Mouse (Mus musculus): ENCODE measurements around the gene Katna1. TPM values are rescaled to one million over a fixed set of nuclear protein-coding genes. Genes with fewer than 3 reads are reported as not detected.

Gene Katna1
- polyA plus RNA-seq (2014; fragmentation: Nextera tagmentation; extraction: Ambion mirVana): 71.5 and 73.2 TPM in 2 replicates

DNA sequence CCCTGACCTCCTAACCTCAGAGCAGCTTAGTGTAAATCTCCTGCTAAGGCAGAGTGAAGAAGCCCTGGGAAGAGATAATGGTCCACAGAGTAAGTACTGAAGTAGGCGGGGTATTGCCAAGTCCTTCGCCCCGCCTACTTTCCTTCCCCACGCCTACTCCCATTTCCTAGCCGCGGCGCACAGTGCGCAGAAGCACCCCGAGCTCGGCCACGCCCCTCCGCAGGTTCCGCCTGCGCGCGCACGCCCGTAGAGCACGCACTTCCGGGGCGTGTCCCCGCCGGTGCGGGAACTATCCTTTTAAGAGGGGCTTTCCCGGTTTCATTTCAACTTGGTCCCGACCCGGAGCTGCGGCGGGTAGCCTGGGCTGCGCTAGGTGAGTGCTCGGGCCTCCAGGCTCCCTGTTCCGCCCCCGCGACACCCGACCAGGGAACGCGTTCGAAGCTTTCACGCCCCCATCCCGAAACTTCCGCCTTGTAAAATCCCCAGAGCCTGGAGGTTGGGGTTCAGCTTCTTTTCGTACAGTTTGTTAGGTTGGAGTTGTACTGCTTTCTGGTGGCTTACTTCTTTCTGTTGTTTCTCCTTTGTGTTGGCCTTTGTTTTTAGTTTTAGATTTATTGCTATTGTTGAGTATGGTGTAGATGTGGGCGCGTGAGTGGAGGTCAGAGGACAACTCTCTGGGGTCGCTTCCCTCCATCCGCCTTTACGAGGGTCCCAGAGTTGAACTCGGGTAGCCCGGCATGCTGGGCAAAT, at the start of gene Katna1:
Katna1 (plus strand) TSS at position 250 of the 750 bp plus-strand sequence.
- H3K4me1 ChIP-seq (replicated peaks; ENCODE audit: control insufficient read depth, insufficient read depth, low read length): no peaks in the 10 kb centered on the region; the same call in 1 of the 2 replicates
- H3K4me2 ChIP-seq (ENCODE audit: low read depth, low read length, severe bottlenecking): peak within 1 kb of the TSS; percentile 80
- WGBS: under 1% methylated on average over 49 of the region's 49 CpGs
- peak; percentile 96 for DNase-seq (ENCODE audit: low spot score)
- no peaks in the 10 kb centered on the region for H3K27me3 ChIP-seq (ENCODE audit: control insufficient read depth, insufficient read depth, low read length)
- H3K9ac ChIP-seq (ENCODE audit: low read length): peak within 1 kb of the TSS; percentile 77
- H3K36me3 ChIP-seq (ENCODE audit: control insufficient read depth, insufficient read depth, low read length): no peaks in the 10 kb centered on the region
- H3K9me3 ChIP-seq (ENCODE audit: control insufficient read depth, low read length): no peaks in the 10 kb centered on the region
- H3K27ac ChIP-seq (ENCODE audit: low read depth, low read length): 0 out of 2 replicates have a peak within 1 kb of the TSS, but pooled peaks have one; percentile 15
- peak; percentile 99 for ATAC-seq (replicated peaks; ENCODE audit: low FRiP score)
- peak within 1 kb of the TSS; percentile 69 for H3K4me3 ChIP-seq (ENCODE audit: low read depth, low read length)

- peaks cover 4% of the 10 kb centered on the region; the same call in 1 of the 2 replicates for H3K4me1 ChIP-seq (replicated peaks; ENCODE audit: control insufficient read depth, insufficient read depth, low read length)
- H3K36me3 ChIP-seq (ENCODE audit: control insufficient read depth, insufficient read depth, low read length): peaks cover 9% of the 10 kb centered on the region; the same call in 1 of the 2 replicates
- no peaks in the 10 kb centered on the region for H3K9me3 ChIP-seq (ENCODE audit: control insufficient read depth, low read length)
- ATAC-seq (replicated peaks; ENCODE audit: low FRiP score) (peak; percentile 88), DNase-seq (ENCODE audit: low spot score) (peak; percentile 94)
- peak within 1 kb of the TSS; percentile 90 for H3K27ac ChIP-seq (ENCODE audit: low read depth, low read length)
- under 1% methylated on average over 47 of the region's 65 CpGs for WGBS
- H3K27me3 ChIP-seq (ENCODE audit: control insufficient read depth, insufficient read depth, low read length): no peaks in the 10 kb centered on the region
- peak within 1 kb of the TSS; percentile 74 for H3K4me2 ChIP-seq (ENCODE audit: low read depth, low read length, severe bottlenecking)
- peak within 1 kb of the TSS; percentile 98 for H3K4me3 ChIP-seq (ENCODE audit: low read depth, low read length)
- peak within 1 kb of the TSS; percentile 99 for H3K9ac ChIP-seq (ENCODE audit: low read length)
Measured at GRCm38 (mm10) chr10:7680731-7681301, 45.0 kb upstream of the Katna1 start, which contains the start of the genes Pcmt1 and Lats1. Pcmt1 (minus strand) TSS chr10:7681136. Lats1 (plus strand) TSS chr10:7681214.

GRCm38 (mm10) chr10:7681343-7682025, 44.3 kb upstream of the Katna1 start:
- ATAC-seq (replicated peaks; ENCODE audit: low FRiP score) (peak; percentile 87), DNase-seq (ENCODE audit: low spot score) (peak; percentile 84)
- Histone ChIP-seq H3K4me2 (ENCODE audit: low read depth, low read length, severe bottlenecking) (peak overlapping the region; percentile 74), H3K27ac (ENCODE audit: low read depth, low read length) (peak overlapping the region; percentile 90), H3K36me3 (ENCODE audit: control insufficient read depth, insufficient read depth, low read length) (peaks cover 9% of the 10 kb centered on the region; the same call in 1 of the 2 replicates), H3K27me3 (ENCODE audit: control insufficient read depth, insufficient read depth, low read length) (no peaks in the 10 kb centered on the region), H3K4me3 (ENCODE audit: low read depth, low read length) (peak overlapping the region; percentile 98), H3K4me1 (replicated peaks; ENCODE audit: control insufficient read depth, insufficient read depth, low read length) (peaks cover 4% of the 10 kb centered on the region; the same call in 1 of the 2 replicates), H3K9ac (ENCODE audit: low read length) (peak overlapping the region; percentile 99), H3K9me3 (ENCODE audit: control insufficient read depth, low read length) (no peaks in the 10 kb centered on the region)
- under 1% methylated on average over 53 of the region's 64 CpGs for WGBS

GRCm38 (mm10) chr10:7682249-7682648, 43.6 kb upstream of the Katna1 start:
- no peak for DNase-seq (ENCODE audit: low spot score)
- H3K4me1 ChIP-seq (replicated peaks; ENCODE audit: control insufficient read depth, insufficient read depth, low read length): peaks cover 4% of the 10 kb centered on the region; the same call in 1 of the 2 replicates
- H3K9me3 ChIP-seq (ENCODE audit: control insufficient read depth, low read length): no peaks in the 10 kb centered on the region
- 66% methylated on average over 3 of the region's 3 CpGs for WGBS
- no peaks in the 10 kb centered on the region for H3K27me3 ChIP-seq (ENCODE audit: control insufficient read depth, insufficient read depth, low read length)
- H3K27ac ChIP-seq (ENCODE audit: low read depth, low read length): no peak overlapping the region
- no peak for ATAC-seq (replicated peaks; ENCODE audit: low FRiP score)
- H3K36me3 ChIP-seq (ENCODE audit: control insufficient read depth, insufficient read depth, low read length): peaks cover 5% of the 10 kb centered on the region; the same call in 1 of the 2 replicates
- H3K4me2 ChIP-seq (ENCODE audit: low read depth, low read length, severe bottlenecking): peak overlapping the region; percentile 74
- H3K4me3 ChIP-seq (ENCODE audit: low read depth, low read length): peak overlapping the region; percentile 98
- H3K9ac ChIP-seq (ENCODE audit: low read length): peak overlapping the region; percentile 99; the same call in 1 of the 2 replicates

- H3K27ac ChIP-seq (ENCODE audit: low read depth, low read length): no peak overlapping the region
- no peaks in the 10 kb centered on the region; the same call in 1 of the 2 replicates for H3K4me1 ChIP-seq (replicated peaks; ENCODE audit: control insufficient read depth, insufficient read depth, low read length)
- no peaks in the 10 kb centered on the region for H3K9me3 ChIP-seq (ENCODE audit: control insufficient read depth, low read length)
- DNase-seq (ENCODE audit: low spot score) (no peak), ATAC-seq (replicated peaks; ENCODE audit: low FRiP score) (no peak)
- no peak overlapping the region for H3K4me2 ChIP-seq (ENCODE audit: low read depth, low read length, severe bottlenecking)
- no peaks in the 10 kb centered on the region for H3K27me3 ChIP-seq (ENCODE audit: control insufficient read depth, insufficient read depth, low read length)
- no peaks in the 10 kb centered on the region for H3K36me3 ChIP-seq (ENCODE audit: control insufficient read depth, insufficient read depth, low read length)
- no peak overlapping the region for H3K4me3 ChIP-seq (ENCODE audit: low read depth, low read length)
- 94% methylated on average over 6 of the region's 6 CpGs for WGBS
- H3K9ac ChIP-seq (ENCODE audit: low read length): no peak overlapping the region
Measured at GRCm38 (mm10) chr10:7686902-7687301, 38.9 kb upstream of the Katna1 start.

DNA sequence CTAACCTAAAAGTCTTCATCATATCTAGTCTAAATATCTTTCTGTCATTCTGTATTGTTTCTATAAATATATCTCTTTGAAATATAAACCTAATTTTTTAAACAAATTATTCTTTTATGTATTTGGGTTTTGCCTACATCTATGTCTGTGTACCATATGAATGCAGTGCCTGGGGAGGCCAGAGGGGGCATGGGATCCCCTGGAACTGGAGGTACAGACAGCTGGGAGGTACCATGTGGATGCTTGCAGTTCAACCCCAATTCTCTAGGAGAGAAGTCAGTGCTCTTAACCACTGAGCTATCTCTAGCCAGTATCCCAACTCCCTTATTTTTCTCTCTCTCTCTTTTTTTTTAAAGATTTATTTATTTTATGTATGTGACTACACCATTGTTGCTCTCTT, 30.5 kb upstream of the Katna1 start:
- H3K4me3 ChIP-seq (ENCODE audit: low read depth, low read length): no peak overlapping the region
- H3K36me3 ChIP-seq (ENCODE audit: control insufficient read depth, insufficient read depth, low read length): peaks cover 14% of the 10 kb centered on the region
- H3K4me1 ChIP-seq (replicated peaks; ENCODE audit: control insufficient read depth, insufficient read depth, low read length): no peaks in the 10 kb centered on the region
- no peaks in the 10 kb centered on the region for H3K27me3 ChIP-seq (ENCODE audit: control insufficient read depth, insufficient read depth, low read length)
- H3K9ac ChIP-seq (ENCODE audit: low read length): no peak overlapping the region
- no peak for ATAC-seq (replicated peaks; ENCODE audit: low FRiP score)
- no peak overlapping the region for H3K4me2 ChIP-seq (ENCODE audit: low read depth, low read length, severe bottlenecking)
- no peaks in the 10 kb centered on the region for H3K9me3 ChIP-seq (ENCODE audit: control insufficient read depth, low read length)
- DNase-seq (ENCODE audit: low spot score): no peak
- no peak overlapping the region for H3K27ac ChIP-seq (ENCODE audit: low read depth, low read length)

GRCm38 (mm10) chr10:7700120-7700519, 25.7 kb upstream of the Katna1 start:
- Histone ChIP-seq H3K9me3 (ENCODE audit: control insufficient read depth, low read length) (no peaks in the 10 kb centered on the region), H3K9ac (ENCODE audit: low read length) (no peak overlapping the region), H3K36me3 (ENCODE audit: control insufficient read depth, insufficient read depth, low read length) (peaks cover 31% of the 10 kb centered on the region), H3K4me2 (ENCODE audit: low read depth, low read length, severe bottlenecking) (no peak overlapping the region), H3K4me3 (ENCODE audit: low read depth, low read length) (no peak overlapping the region), H3K4me1 (replicated peaks; ENCODE audit: control insufficient read depth, insufficient read depth, low read length) (no peaks in the 10 kb centered on the region), H3K27ac (ENCODE audit: low read depth, low read length) (no peak overlapping the region), H3K27me3 (ENCODE audit: control insufficient read depth, insufficient read depth, low read length) (no peaks in the 10 kb centered on the region)
- DNase-seq (ENCODE audit: low spot score) (no peak), ATAC-seq (replicated peaks; ENCODE audit: low FRiP score) (no peak)
- WGBS: 92% methylated on average over 3 of the region's 3 CpGs

GRCm38 (mm10) chr10:7702586-7702985, 23.2 kb upstream of the Katna1 start:
- Histone ChIP-seq H3K9me3 (ENCODE audit: control insufficient read depth, low read length) (no peaks in the 10 kb centered on the region), H3K4me3 (ENCODE audit: low read depth, low read length) (no peak overlapping the region), H3K27me3 (ENCODE audit: control insufficient read depth, insufficient read depth, low read length) (no peaks in the 10 kb centered on the region), H3K4me1 (replicated peaks; ENCODE audit: control insufficient read depth, insufficient read depth, low read length) (no peaks in the 10 kb centered on the region), H3K4me2 (ENCODE audit: low read depth, low read length, severe bottlenecking) (no peak overlapping the region), H3K27ac (ENCODE audit: low read depth, low read length) (no peak overlapping the region), H3K36me3 (ENCODE audit: control insufficient read depth, insufficient read depth, low read length) (peaks cover 31% of the 10 kb centered on the region), H3K9ac (ENCODE audit: low read length) (no peak overlapping the region)
- ATAC-seq (replicated peaks; ENCODE audit: low FRiP score) (no peak), DNase-seq (ENCODE audit: low spot score) (no peak)
- WGBS: 99% methylated on average over 6 of the region's 6 CpGs
